ENCODE assay signal across 21 mouse cellular contexts in genomic region chr2:179945051-179945450, GRCm38 (mm10). TPM values are rescaled to one million over a fixed set of nuclear protein-coding genes. Genes with fewer than 3 reads are reported as not detected.
DNase-seq lines count a peak whose midpoint lies in the region; ATAC-seq and TF ChIP-seq lines count a peak whose summit lies in the region.
"Had no signal": no experiment of that assay in that cellular context is flagged by ENCODE, and none has a peak within 500 bp of the region (broad histone marks: within the 10 kb centered on the region; RNA-seq: fewer than 3 reads in every experiment).

No protein-coding gene starts in this region.

- H3K27me3 ChIP-seq in intestine, embryonic 15.5 days (replicated peaks): no peaks in the 10 kb centered on the region
- no peaks in the 10 kb centered on the region for H3K27me3 ChIP-seq in intestine, postnatal 0 days (replicated peaks; ENCODE audit: control insufficient read depth, insufficient read depth, low read length)
- no peaks in the 10 kb centered on the region for H3K27me3 ChIP-seq in megakaryocyte, embryonic 14.5 days (replicated peaks)
- no peaks in the 10 kb centered on the region for H3K27me3 ChIP-seq in splenic B cell, adult 2 months (ENCODE audit: control insufficient read depth, insufficient read depth, low read length, poor library complexity, severe bottlenecking)
- H3K27me3 ChIP-seq: embryonic facial prominence, embryonic 15.5 days; heart, embryonic 15.5 days had no signal

- peak; percentile 23; the same call in 1 of the 2 replicates for ATAC-seq in intestine, embryonic 15.5 days
- no peak for ATAC-seq in intestine, postnatal 0 days
- ATAC-seq in megakaryocyte, adult 5-6 weeks (ENCODE audit: poor library complexity, severe bottlenecking): no peak
- ATAC-seq: forebrain, embryonic 14.5 days had no signal

- peak; percentile 21 for DNase-seq in retina, embryonic 14.5 days (ENCODE audit: low spot score)
- no peak for DNase-seq in retina, postnatal 1 day
- DNase-seq in splenic B cell, adult 2 months (ENCODE audit: low read depth, low spot score): peak; percentile 38
- no peak for DNase-seq in thymus, adult 18-20 months
- DNase-seq: adrenal gland, postnatal 10 days; cerebellum, adult 11 months; cerebellum, adult 8-10 months; cerebellum, postnatal 14 days; gastrocnemius, postnatal 36 days; heart, adult 11 months; heart, postnatal 14 days had no signal

- no peak overlapping the region for H3K4me3 ChIP-seq in intestine, embryonic 15.5 days (replicated peaks)
- no peak overlapping the region for H3K4me3 ChIP-seq in intestine, postnatal 0 days (ENCODE audit: low read depth, low read length)
- H3K4me3 ChIP-seq in megakaryocyte, embryonic 14.5 days (replicated peaks): peak overlapping the region; percentile 76
- H3K4me3 ChIP-seq: embryonic facial prominence, embryonic 15.5 days; erythroblast, embryonic 14.5 days; forebrain, embryonic 10.5 days; heart, embryonic 15.5 days had no signal

- TF ChIP-seq CTCF in intestine, postnatal 0 days (IDR thresholded peaks at IDR 0.05; ENCODE audit: low read depth): no peak

- no peak overlapping the region for H3K27ac ChIP-seq in intestine, embryonic 15.5 days
- H3K27ac ChIP-seq in intestine, postnatal 0 days (ENCODE audit: low read depth, low read length): no peak overlapping the region
- H3K27ac ChIP-seq: embryonic facial prominence, embryonic 15.5 days; forebrain, embryonic 10.5 days; heart, embryonic 10.5 days; heart, embryonic 15.5 days had no signal

- H3K9me3 ChIP-seq in intestine, embryonic 15.5 days: no peaks in the 10 kb centered on the region
- no peaks in the 10 kb centered on the region for H3K9me3 ChIP-seq in intestine, postnatal 0 days (ENCODE audit: control insufficient read depth)
- no peaks in the 10 kb centered on the region for H3K9me3 ChIP-seq in megakaryocyte, embryonic 14.5 days
- H3K9me3 ChIP-seq: embryonic facial prominence, embryonic 15.5 days; forebrain, embryonic 10.5 days; heart, embryonic 10.5 days; heart, embryonic 15.5 days had no signal

- H3K36me3 ChIP-seq in intestine, embryonic 15.5 days: no peaks in the 10 kb centered on the region
- no peaks in the 10 kb centered on the region for H3K36me3 ChIP-seq in intestine, postnatal 0 days (ENCODE audit: control insufficient read depth, insufficient read depth)
- H3K36me3 ChIP-seq in megakaryocyte, embryonic 14.5 days (replicated peaks; ENCODE audit: low read length): no peaks in the 10 kb centered on the region
- no peaks in the 10 kb centered on the region for H3K36me3 ChIP-seq in splenic B cell, adult 2 months (ENCODE audit: control insufficient read depth, insufficient read depth, low read length, poor library complexity, severe bottlenecking)
- H3K36me3 ChIP-seq: embryonic facial prominence, embryonic 15.5 days; forebrain, embryonic 10.5 days; heart, embryonic 10.5 days; heart, embryonic 15.5 days had no signal

- peaks cover 27% of the 10 kb centered on the region for H3K4me1 ChIP-seq in intestine, embryonic 15.5 days (replicated peaks)
- H3K4me1 ChIP-seq in intestine, postnatal 0 days (replicated peaks; ENCODE audit: control insufficient read depth, insufficient read depth, low read length): 0 out of 2 replicates have a peak, but pooled peaks cover 9% of the 10 kb centered on the region
- H3K4me1 ChIP-seq in megakaryocyte, embryonic 14.5 days: peaks cover 99% of the 10 kb centered on the region

- H3K4me2 ChIP-seq in intestine, embryonic 15.5 days (replicated peaks): no peak overlapping the region
- H3K4me2 ChIP-seq in intestine, postnatal 0 days (replicated peaks; ENCODE audit: low read depth): no peak overlapping the region
- H3K4me2 ChIP-seq: embryonic facial prominence, embryonic 15.5 days; heart, embryonic 15.5 days had no signal

- WGBS in intestine, embryonic 15.5 days: 46% methylated on average over 4 of the region's 4 CpGs
- 50% methylated on average over 4 of the region's 4 CpGs for WGBS in intestine, postnatal 0 days

- no peak overlapping the region for H3K9ac ChIP-seq in intestine, embryonic 15.5 days
- no peak overlapping the region for H3K9ac ChIP-seq in intestine, postnatal 0 days (ENCODE audit: low read depth, low read length)
- H3K9ac ChIP-seq: embryonic facial prominence, embryonic 15.5 days; heart, embryonic 15.5 days had no signal

RNA-seq across cellular contexts. Expression of gene Taf4, which starts 31.4 kb away (rescaled TPM):
- 3.0 and 3.1 TPM in 2 replicates for polyA plus RNA-seq in intestine, embryonic 15.5 days (2015; fragmentation: Nextera tagmentation; extraction: Ambion mirVana)
- polyA plus RNA-seq in intestine, postnatal 0 days (2015; fragmentation: Nextera tagmentation; extraction: Ambion mirVana): 2.3 and 3.0 TPM in 2 replicates
- 9.1 and 14.6 TPM in 2 replicates for polyA plus RNA-seq in megakaryocyte, embryonic 14.5 days (2012; ENCODE audit: insufficient read depth, low replicate concordance)
- 28.4 and 31.8 TPM in 2 replicates for total RNA-seq in megakaryocyte, adult 5-6 weeks (2015)
- total RNA-seq in megakaryocyte, adult 5-6 weeks (2017): 27.6 and 43.5 TPM in 2 replicates

Comparison
In these comparisons a context has a peak if more than half of its experiments do, and no peak if none do; other contexts are left out.
1. DNase-seq: peak in retina, embryonic 14.5 days (single experiment) and splenic B cell, adult 2 months (single experiment); none in retina, postnatal 1 day (single experiment) and thymus, adult 18-20 months (0 of 2).